8 mouse cellular contexts compared by ENCODE assay signal in genomic region chr10:62327572-62328317, GRCm38 (mm10). TPM values are rescaled to one million over a fixed set of nuclear protein-coding genes. Genes with fewer than 3 reads are reported as not detected.
DNase-seq lines count a peak whose midpoint lies in the region; ATAC-seq lines count a peak whose summit lies in the region.

No protein-coding gene starts in this region.

- no peak overlapping the region for H3K9ac ChIP-seq in kidney, embryonic 16.5 days (replicated peaks; ENCODE audit: low read length)
- H3K9ac ChIP-seq in liver, embryonic 12.5 days: peak overlapping the region; percentile 79

- no peak overlapping the region for H3K4me3 ChIP-seq in kidney, embryonic 16.5 days (ENCODE audit: low read length)
- H3K4me3 ChIP-seq in liver, embryonic 12.5 days: peak overlapping the region; percentile 65

- 48% methylated on average over 23 of the region's 23 CpGs for WGBS in kidney, embryonic 16.5 days
- WGBS in liver, embryonic 12.5 days (ENCODE audit: insufficient replicate concordance): 19% methylated on average over 23 of the region's 23 CpGs

- peaks cover 26% of the 10 kb centered on the region for H3K4me1 ChIP-seq in kidney, embryonic 16.5 days (ENCODE audit: insufficient read depth, low read length)
- peaks cover 99% of the 10 kb centered on the region for H3K4me1 ChIP-seq in liver, embryonic 12.5 days

- DNase-seq in kidney, adult 11 months: no peak
- peak; percentile 54 to 61 for DNase-seq in cerebellum, postnatal 25 days
- DNase-seq in retina, postnatal 7 days (ENCODE audit: low read depth, low spot score): peak; percentile 63
- no peak for DNase-seq in ovary, adult 18-20 months (ENCODE audit: low spot score)
- DNase-seq in right cerebral cortex, postnatal 10 days (ENCODE audit: low spot score in 2 of 2): no peak
- no peak for DNase-seq in left cerebral cortex, adult 18-20 months (ENCODE audit: low spot score in 2 of 2)

- ATAC-seq in kidney, embryonic 16.5 days (ENCODE audit: low FRiP score, low TSS enrichment): no peak
- ATAC-seq in liver, embryonic 12.5 days: peak; percentile 95

- H3K36me3 ChIP-seq in kidney, embryonic 16.5 days (ENCODE audit: insufficient read depth, low read length): no peaks in the 10 kb centered on the region
- H3K36me3 ChIP-seq in liver, embryonic 12.5 days: peaks cover 41% of the 10 kb centered on the region

- peak overlapping the region; percentile 27; the same call in 1 of the 2 replicates for H3K4me2 ChIP-seq in kidney, embryonic 16.5 days (replicated peaks; ENCODE audit: low read depth, low read length)
- peak overlapping the region; percentile 92 for H3K4me2 ChIP-seq in liver, embryonic 12.5 days

- H3K27ac ChIP-seq in kidney, embryonic 16.5 days (ENCODE audit: low read length): no peak overlapping the region
- H3K27ac ChIP-seq in liver, embryonic 12.5 days: peak overlapping the region; percentile 99

- no peaks in the 10 kb centered on the region for H3K9me3 ChIP-seq in kidney, embryonic 16.5 days (ENCODE audit: low read length)
- no peaks in the 10 kb centered on the region for H3K9me3 ChIP-seq in liver, embryonic 12.5 days (replicated peaks)

- H3K27me3 ChIP-seq in kidney, embryonic 16.5 days (ENCODE audit: insufficient read depth, low read length): no peaks in the 10 kb centered on the region
- no peaks in the 10 kb centered on the region for H3K27me3 ChIP-seq in liver, embryonic 12.5 days (replicated peaks)

RNA-seq across cellular contexts. Expression of gene Hk1, which starts 52.0 kb away (rescaled TPM):
- 67.5 and 68.2 TPM in 2 replicates for polyA plus RNA-seq in kidney, embryonic 16.5 days (2015; fragmentation: Nextera tagmentation; extraction: Ambion mirVana)
- 130 and 131 TPM in 2 replicates for polyA plus RNA-seq in liver, embryonic 12.5 days (2016; fragmentation: Nextera tagmentation; extraction: Ambion mirVana)
- total RNA-seq in left cerebral cortex, adult 18-20 months (2021): 100 to 1,000 TPM; 311 to 318 TPM

Comparison
In these comparisons a context has a peak if more than half of its experiments do, and no peak if none do; other contexts are left out.
1. DNase-seq: peak in cerebellum, postnatal 25 days (2 of 2) and retina, postnatal 7 days (single experiment); none in kidney, adult 11 months (single experiment), ovary, adult 18-20 months (single experiment), right cerebral cortex, postnatal 10 days (0 of 2) and left cerebral cortex, adult 18-20 months (0 of 2).